Mouse (Mus musculus): ENCODE data around the gene Gm21170.
"Not testable (repeated sequence)": the region's sequence is repeated elsewhere in the genome, so short reads cannot be mapped to it uniquely, and the experiment has no call there.

The Gm21170 gene

DNA sequence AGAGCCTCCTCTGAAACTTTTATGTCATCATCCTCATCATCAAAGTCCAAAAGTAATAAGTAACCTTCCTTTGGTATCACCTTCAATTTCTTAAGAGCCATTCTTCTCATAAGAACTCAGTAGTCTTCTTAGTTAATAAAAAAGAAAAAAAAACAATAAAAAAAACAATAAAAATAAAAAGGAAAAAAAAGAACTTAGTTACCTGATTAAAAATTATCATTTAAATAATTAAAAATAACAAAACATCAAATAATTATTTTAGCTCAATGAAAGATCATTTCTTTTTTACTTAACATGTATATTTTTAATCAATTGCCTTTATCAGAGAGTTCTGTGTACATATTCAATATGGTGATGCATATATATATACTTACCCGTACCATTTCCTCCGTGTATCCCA, at the start of gene Gm21170:
TSS of gene Gm21170 (minus strand) at position 101 of the 400 bp plus-strand sequence.
- DNase-seq = not testable (repeated sequence)

Data from cerebellum, postnatal 14 days (tissue).